ENCODE assay signal across 8 mouse cellular contexts in the genomic region with DNA sequence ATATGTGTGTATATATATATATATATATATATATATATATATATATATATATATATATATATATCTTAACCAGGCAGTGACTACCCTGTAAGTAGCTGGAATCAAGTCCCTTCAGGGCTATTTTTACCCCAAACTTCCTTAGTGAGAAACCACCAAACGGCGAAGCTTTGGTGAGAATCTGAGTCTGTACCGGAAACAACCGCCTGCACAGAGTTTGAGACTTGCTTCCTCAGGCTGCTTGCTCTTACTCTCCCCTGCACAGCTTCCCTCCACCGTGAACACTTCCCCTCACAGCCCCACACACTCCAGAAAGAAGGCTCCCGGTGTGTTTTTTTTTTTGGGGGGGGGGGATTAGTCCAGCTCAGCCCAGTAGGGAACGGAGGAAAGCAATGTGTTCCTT.
DNase-seq lines count a peak whose midpoint lies in the region; TF ChIP-seq lines count a peak whose summit lies in the region.

No protein-coding gene starts in this region.

- H3K4me3 ChIP-seq in spleen, adult 2 months (ENCODE audit: extremely low read depth, insufficient read depth, insufficient read length) = no peak overlapping the region
- H3K4me3 ChIP-seq in macrophage (ENCODE audit: inconsistent target) = no peak overlapping the region

- no peaks in the 10 kb centered on the region for H3K27me3 ChIP-seq in spleen, adult 2 months (ENCODE audit: control insufficient read depth, insufficient read depth, low read length)

- H3K27ac ChIP-seq in spleen, adult 2 months (ENCODE audit: insufficient read depth, low read length) = peak overlapping the region; percentile 51
- H3K27ac ChIP-seq in macrophage = peak overlapping the region; percentile 7

- no peak for TF ChIP-seq POLR2A in spleen, adult 2 months (IDR thresholded peaks at IDR 0.05; ENCODE audit: low read depth, low read length)

- DNase-seq in heart, adult 11 months = peak; percentile 97
- DNase-seq in heart, postnatal 14 days = no peak
- peak in 1 of 2 experiments; percentile 61 for DNase-seq in spleen, adult 2 months (ENCODE audit: low read depth in 1 of 2, low spot score in 2 of 2)
- DNase-seq in spleen, adult 12 weeks (ENCODE audit: low spot score) = no peak
- DNase-seq in thymus, postnatal 10 days (ENCODE audit: low spot score in 2 of 2) = peak; percentile 30 to 50
- no peak for DNase-seq in adrenal gland, postnatal 25 days
- no peak for DNase-seq in layer of hippocampus, postnatal 14 days (ENCODE audit: low spot score in 2 of 2)

- intact Hi-C loops in heart, postnatal 14 days (cut with DNase I) = loop anchor here (5.0 kb wide), 1 partner anchor 33 kb away; no protein-coding TSS in a partner anchor

- H3K36me3 ChIP-seq in spleen, adult 2 months (ENCODE audit: control insufficient read depth, insufficient read depth, low read length) = no peaks in the 10 kb centered on the region
- peaks cover 3% of the 10 kb centered on the region; the same call in 1 of the 2 replicates for H3K36me3 ChIP-seq in macrophage (ENCODE audit: inconsistent target)

- H3K4me1 ChIP-seq in spleen, adult 2 months (ENCODE audit: control insufficient read depth, insufficient read depth, insufficient read length) = peaks cover 31% of the 10 kb centered on the region; the same call in 1 of the 2 replicates

- peaks cover 70% of the 10 kb centered on the region for H3K79me2 ChIP-seq in macrophage (ENCODE audit: inconsistent target)

- 8% methylated on average over 7 of the region's 7 CpGs for WGBS in spleen, adult 2 months
- WGBS in macrophage (ENCODE audit: missing documents) = 0% methylated on average over 7 of the region's 7 CpGs

- TF ChIP-seq CTCF in spleen, adult 2 months (IDR thresholded peaks at IDR 0.05; ENCODE audit: extremely low read depth, insufficient read depth, insufficient read length, insufficient replicate concordance) = no peak

Comparison
In these comparisons a context has a peak if more than half of its experiments do, and no peak if none do; other contexts are left out.
1. DNase-seq: peak in heart, adult 11 months (single experiment) and thymus, postnatal 10 days (2 of 2); none in heart, postnatal 14 days (0 of 2), spleen, adult 12 weeks (single experiment), adrenal gland, postnatal 25 days (single experiment) and layer of hippocampus, postnatal 14 days (0 of 2).